Mouse (Mus musculus) c-Kit-positive CD71-negative TER-119-negative erythroid progenitor cells, embryonic 14.5 days (primary cell): Measurements from ENCODE around the gene Xpo6.
A peak's percentile ranks its signal among the peaks of the same experiment; 100 is the strongest.

ENCODE experiments used
- DNase-seq: peaks from one replicate; pipeline ENCODE4 v3.0.0-alpha.2; 2013; ENCODE audit warnings: low read depth

The Xpo6 gene

DNA sequence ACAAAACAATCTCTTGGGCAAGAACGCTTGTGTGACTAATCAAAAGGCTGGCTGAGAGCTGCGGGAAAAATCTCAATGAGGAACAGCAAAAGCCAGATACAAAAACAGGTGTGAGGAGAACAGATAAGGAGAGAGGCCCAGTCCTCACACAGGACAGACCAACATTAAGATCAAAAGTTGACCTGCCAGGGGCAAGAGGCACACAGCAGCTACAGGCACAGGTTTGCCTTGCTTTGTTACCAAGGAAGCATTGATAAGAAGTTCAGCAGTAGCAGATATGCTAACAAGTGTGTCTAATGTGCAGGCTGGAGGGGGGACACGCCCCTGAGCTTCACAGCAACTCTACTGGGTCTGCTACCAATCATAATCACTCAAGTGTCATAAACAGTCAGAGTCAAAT lies 73.8 kb downstream of the Xpo6 start:
- no peak for DNase-seq

DNA sequence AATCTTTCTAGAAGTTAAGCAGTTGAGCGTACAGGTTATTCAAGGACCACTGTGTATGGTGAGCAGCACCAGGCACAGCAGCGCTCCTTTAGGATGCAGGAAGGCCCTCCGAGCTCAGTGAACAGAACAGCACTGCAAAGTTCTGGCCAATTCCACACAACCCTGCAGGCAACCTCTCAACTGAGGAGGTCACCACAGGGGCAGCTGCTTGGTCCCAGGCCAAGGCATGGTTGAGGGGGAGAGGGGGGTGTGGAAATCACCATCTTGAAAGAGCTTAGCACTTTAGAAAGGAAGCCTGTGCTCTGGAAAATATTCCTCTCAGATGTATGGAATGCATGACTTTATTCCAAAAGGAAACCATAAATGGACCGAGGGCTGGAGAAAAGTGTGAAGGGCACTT lies 78.8 kb downstream of the Xpo6 start:
- DNase-seq: no peak

DNA sequence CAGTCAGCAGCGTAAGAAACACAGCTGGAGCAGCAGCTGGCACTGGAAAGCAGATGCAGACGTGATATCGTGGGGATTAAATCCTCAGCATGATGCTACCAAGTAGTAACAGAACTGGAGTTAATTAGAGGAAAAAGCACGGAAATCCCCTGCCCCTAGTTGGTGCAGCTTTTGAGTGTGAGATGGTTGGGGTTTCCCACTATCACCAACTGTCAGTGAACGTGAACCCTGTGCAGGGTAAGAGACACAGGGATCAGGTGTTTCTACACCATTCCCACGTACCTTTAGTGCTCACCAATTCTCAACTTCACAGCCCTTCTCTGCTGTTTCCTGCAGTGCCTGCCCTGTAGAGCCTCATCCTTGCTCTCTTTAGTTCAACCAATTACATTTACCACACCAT lies 80.5 kb downstream of the Xpo6 start:
- DNase-seq: no peak

DNA sequence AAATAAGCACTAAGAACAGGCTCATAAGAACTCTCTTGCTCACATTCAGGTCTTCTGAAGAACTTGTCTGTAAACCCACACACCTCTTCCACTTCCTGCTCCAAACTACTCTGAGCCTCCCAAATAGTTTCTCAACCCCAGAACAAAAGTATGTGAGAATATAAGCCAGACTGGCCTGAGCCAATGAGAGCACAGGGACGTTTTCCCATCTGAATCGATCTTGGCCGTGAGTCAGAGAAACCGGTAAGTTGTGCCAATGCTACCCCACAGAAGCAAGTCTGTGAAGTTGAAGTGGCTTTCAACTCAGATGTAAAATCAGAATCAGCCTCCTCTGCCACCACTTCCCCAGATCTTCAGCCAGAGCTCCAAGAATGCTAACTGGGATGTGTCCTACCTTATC lies 87.0 kb downstream of the Xpo6 start:
- no peak for DNase-seq

DNA sequence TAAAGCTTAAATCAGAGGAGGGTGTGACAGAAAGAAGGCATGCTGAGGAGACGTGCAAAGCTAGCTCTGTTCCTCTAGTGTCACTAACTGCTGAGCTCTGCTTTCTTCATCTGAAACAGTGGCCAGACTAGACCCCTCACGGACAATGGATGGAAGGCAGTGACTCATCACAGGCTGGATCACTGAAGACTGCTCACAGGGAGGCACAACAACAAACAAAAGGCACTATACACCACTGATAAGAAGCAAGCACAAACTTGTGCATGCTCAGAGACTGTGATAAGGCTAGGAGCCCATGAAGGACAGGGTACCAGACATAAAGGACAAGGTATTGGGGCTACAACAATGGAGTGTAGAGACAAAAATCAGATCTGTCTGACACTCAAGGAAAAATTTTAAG lies 89.1 kb downstream of the Xpo6 start:
- no peak for DNase-seq

DNA sequence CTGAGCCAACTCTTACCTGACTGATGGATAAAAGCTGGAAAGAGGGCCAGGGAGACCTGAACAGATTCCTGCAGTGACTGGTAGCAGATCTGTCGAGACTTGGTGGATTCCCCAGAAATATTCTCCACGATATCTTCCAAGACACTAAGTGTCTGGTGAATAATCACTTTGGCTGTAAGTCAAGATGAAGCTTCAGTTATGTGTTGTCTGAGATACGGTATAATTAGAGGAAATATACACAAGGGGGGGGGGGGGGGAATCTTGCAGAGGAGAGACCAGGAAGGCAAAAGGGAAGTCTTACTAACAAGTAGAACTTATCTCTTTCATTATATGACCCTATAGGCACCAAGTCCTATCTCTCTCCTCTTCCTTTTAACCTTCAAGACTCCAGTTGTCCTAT lies 90.4 kb downstream of the Xpo6 start:
- DNase-seq: no peak

DNA sequence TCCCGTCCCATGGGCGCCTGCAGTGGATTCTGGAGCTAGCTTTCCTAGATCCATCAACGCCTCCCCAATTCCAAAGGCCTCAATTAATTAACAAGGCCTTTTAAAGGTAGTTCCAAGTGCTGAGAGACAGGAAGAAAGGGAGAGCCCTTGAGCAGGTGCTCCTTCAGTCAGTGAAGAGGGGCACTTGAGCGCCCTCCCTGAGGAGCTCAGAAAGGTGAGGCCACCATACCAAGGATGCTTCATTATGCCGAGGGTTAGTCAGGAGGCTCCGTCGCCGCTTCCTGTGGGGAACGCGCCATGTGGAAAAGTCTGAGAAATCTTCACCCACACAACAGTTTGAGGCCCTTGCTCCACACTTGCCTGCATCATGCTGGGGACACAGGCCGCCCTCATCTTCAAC lies 99.9 kb downstream of the Xpo6 start:
- no peak for DNase-seq

DNA sequence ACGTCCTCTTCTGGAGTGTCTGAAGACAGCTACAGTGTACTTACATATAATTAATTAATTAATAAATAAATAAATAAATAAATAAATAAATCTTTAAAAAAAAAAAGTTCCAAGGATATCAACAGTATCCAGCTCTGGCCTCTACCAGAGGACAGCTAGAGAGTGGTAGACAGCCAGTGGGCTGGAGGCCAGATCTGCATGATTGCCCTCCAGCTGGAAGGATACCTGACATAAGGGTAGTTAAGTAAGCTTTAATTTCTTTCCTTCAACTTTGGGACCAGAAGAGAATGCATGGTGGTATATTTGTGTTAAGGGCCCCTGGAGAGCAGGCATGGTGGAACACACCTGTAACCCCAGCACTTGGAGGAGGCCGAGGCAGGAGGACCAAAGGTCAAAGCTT lies 100.5 kb downstream of the Xpo6 start:
- DNase-seq: no peak

DNA sequence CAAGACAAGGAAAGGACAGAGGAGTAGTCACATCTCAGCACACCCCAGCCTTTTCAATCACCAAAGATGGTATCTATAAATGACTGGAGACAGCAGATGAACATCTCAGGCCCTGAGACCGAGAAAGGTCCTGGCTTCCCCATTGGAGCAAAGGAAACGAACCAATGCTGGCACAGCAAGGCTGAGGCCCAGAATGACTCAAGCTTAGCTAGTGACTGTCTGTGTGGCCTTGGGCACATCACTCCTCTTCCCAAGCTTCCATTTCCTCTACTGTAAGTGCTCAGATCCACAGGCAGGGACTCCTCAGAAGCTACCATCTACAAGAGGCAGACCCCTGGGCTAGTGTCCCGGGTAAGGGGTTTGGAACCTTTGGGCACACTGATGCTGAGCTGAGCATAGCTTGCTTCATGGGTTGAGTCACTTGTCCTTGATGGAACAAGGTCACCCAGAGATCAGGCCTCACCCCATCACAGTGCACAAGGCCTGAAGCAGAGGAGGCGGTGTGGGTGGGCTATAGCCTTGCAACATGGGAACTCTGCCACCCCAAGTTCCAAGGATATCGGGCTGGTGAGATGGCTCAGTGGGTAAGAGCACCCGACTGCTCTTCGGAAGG lies 101.0 kb downstream of the Xpo6 start:
- no peak for DNase-seq

DNA sequence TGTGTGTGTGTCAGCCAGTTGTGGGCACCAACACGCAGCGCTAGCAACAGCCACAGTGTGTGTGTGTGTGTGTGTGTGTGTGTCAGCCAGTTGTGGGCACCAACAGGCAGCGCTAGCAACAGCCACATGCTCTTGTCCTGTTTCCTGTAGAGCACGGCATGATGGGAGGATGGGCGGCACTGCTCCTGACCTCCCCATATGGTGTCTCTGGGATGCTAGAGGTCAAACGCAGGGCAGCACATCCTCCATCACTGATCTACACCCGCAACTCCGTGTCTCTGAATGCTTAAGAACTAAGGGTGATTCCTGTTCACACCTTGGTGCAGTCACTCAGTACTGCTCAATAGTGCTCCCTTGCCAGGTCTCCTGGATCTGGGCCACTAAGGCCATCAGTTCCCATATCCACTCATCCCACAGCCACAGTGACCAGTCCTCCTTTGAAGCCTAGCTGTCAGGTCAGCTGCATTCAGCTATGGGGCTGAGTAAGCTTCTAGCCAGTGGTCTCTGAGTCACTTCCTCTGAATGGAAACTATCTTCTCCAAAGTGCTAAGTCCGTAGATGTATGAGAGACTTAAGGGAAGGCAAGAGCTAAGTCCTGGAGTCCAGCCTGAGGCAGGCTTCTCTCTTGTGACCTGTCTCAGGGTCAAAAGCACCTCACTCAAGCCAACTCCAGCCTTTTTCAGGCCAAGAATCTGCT lies 102.9 kb downstream of the Xpo6 start:
- no peak for DNase-seq

DNA sequence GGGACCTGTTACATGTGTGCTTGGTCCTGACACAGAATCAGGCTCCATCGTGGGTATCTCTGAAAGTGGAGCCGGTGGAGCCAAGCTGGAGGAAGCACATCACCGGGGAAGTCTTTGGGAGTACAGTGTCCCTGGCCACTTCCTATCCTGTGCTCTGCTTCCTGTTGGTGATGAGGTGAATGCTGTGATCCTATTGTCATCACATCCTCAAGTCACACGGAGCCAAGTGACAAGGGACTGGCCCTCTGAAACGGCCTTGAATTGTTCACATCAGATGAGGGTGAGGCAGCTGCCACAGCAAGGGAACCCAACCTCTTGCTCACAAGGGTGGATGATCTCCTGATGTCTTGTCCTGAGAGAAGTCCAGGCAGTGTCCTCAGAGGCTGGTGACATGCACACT lies 103.7 kb downstream of the Xpo6 start:
- no peak for DNase-seq

DNA sequence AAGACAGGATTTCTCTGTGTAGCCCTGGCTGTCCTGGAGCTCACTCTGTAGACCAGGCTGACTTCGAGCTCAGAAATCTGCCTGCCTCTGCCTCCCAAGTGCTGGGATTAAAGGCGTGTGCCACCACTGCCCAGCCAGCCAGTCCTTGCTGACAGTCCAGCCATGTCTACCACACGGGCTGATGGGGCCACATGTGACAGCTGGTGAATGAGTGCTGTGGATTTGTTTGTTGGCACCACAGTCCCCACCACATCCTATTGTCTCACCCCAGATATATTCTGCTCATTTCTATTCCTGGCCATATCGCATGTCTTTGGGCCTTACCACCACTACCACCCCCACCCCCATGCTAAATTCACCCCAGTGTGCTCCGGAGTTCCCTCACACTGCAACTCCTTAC lies 105.6 kb downstream of the Xpo6 start:
- DNase-seq: no peak

DNA sequence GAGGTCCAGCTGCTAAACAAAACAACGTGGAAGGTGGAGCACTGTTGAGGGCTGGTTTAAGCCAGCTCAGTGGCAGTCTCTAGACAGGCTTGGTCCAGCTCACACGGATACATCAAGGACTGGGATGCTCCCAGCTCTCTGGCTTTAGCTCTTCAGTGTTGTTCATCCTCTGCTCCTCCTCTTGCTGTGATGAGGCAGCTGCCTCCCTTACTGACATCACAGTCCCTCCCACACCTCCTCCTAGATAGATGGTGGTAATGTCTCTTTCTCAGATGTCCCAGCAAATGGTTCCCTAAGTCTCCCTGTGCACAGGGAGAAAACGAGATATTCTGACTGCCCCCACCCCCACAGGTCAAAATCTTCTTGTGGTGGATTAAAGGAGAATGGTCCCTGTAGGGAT lies 107.1 kb downstream of the Xpo6 start:
- DNase-seq: no peak

DNA sequence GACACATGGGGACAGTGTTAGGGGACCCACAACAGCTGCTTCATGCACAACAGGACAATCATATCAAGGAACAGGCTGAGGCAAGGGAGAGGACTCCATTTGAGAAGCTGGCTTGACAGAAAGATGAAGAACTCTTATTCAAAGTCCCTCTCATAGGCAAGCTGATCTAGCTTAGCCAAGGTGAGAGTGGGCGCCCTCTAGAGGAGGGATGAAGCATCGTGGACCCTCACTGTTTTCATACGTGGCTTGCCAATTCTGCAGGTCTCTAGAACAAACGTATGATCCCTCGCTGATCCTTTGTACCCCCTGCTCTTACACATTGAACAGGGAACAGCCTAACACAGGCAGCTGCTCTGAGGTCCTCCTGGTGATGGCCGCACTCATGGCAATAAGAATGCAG lies 110.5 kb downstream of the Xpo6 start:
- peak; percentile 65 for DNase-seq

DNA sequence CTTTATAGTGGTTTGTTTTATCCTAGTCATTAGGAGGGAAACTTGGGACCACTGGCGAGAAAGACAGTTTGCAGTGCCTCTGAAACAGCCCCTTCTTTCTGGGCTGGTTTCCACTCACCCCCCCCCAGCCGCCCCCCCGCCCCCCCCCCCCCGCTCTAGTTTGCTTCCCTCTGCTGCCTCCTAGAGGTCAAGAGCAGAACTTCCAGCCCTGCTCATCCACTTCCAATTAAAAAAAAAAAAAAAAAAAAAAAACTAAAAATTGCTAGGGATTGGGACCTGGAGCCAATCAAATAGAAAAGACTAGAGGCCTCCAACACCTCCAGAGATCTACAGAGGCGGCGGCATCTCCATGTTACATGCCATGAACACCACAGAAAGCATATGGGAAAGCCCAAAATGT lies 112.1 kb downstream of the Xpo6 start:
- DNase-seq: no peak

DNA sequence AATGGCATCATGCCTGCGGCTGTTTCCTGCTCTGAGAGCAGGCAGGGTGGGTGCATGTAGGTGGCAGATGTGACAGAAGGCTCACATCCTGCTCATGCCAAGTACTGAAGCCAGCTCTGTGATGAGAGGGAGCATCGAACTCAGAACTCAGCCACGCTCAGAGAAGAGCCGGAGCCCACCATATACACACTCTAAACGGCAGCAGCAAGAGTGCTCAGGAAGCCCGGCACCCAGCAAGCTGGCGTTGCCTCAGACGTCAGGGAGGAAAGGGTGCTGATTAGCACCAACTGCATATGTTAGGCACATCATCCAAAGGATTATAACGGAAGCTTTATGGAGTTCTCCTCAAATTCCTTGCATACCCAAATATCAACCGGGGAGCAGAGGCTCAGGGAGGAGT lies 112.7 kb downstream of the Xpo6 start:
- no peak for DNase-seq

DNA sequence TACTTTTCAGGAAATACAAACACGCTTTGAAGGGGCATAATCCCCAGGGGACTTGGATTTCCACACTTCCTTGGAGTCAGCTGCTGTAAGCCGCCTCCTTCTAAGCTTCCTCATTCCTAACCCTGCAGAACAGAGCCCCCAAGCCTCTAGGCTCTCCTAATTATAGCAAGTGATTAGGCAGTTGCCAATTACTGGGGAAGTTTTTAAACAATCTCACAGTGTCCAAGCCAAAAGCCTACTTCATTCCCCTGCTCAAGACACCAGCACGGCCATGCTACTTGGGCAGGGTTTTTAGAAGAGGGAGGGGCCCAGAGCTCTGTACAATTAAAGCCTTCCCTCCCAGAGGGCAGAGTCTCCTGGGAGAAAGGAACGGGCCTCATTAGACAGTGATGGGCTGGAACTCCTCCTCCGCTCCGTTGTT lies 114.0 kb downstream of the Xpo6 start:
- no peak for DNase-seq

DNA sequence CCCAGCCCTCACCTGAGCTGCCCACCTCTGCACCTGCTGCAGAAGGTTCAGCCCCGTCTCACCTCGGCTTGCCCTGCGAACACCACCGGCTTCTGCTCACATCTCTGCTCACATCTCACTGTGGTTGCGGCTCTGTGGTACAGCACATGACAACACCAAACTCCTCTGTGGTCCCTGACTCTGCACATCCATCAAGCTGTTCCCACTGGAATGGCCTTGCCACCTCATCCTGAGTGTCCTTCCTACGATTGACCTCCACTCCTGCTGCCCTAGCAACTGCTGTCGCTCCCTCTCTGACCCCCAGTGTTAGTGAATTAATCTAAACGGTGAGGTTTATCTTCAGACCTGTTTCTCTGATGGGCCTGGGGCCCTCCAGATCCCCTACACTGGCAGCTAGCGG lies 115.1 kb downstream of the Xpo6 start:
- no peak for DNase-seq

DNA sequence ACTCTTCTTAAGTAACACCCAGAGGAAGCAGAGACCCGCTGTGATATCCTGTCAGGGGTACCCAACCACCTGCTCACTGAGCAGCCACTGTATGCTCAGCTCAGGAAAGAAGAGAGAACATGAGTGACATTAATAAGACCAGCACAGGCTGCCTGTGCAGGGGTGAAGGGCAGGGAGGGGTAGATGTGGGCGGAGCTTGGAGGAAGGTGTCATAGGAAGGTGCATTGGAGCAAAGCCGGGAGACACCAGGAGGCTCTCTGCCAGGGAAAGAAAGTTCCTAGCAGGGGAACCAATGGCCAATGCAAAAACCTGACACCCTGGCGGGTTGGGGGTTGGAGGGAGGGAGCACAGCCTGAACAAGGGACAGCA lies 116.3 kb downstream of the Xpo6 start:
- no peak for DNase-seq

DNA sequence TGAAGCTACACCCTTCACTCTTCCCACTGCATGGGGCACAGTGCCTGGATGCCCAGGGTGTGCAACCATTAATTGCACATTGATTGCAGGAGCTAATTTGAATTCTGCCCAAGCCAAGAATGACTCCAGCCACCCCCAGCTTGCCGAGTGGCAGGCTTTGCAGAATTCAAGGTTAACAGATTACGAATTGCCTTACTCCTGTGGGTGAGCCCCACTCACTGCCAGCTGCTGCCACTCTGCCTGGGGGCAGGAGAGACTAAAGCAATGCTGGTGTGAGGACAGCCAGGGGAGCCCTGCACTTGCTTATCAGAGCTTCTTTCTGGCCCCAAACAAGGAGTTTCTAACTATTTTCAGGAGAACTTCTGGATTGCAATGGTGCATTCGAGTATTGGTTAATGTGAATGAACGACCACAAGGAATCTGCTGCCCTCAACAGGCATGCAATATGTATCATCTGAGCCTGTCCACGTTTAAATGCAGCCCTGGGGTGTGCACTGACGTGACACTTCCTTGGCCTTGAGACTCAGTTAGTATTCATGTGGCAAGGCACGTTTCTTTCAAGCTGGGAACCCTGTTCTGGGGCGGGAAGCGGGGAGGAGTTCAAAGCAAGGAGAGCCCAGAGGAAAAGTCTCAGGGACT lies 116.8 kb downstream of the Xpo6 start:
- DNase-seq: no peak

DNA sequence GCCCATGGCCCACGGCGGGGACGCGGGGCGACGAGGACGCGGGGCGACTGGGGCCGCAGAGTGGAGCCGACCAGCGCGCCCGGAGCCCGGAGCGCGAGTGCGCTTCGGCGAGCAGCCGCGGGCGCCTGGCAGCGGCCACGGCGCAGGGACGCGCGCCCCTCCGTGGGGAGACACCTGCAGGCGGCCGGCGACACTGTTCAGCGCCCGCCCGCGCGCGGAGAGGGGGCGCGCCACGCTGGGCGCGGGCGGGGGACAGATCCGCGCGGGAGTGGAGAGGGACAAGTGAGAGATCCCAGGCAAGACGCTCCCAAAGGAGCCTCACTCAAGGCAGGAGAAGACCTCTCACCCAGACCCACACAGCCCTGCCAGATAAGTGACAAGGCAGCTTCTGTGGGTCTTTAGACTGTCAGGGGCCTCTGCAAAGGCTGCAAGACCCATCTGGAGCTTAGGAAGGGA lies 118.0 kb downstream of the Xpo6 start, which contains the start of gene Gsg1l:
Gsg1l (minus strand) TSS at position 126 of the 456 bp plus-strand sequence.
- no peak for DNase-seq

DNA sequence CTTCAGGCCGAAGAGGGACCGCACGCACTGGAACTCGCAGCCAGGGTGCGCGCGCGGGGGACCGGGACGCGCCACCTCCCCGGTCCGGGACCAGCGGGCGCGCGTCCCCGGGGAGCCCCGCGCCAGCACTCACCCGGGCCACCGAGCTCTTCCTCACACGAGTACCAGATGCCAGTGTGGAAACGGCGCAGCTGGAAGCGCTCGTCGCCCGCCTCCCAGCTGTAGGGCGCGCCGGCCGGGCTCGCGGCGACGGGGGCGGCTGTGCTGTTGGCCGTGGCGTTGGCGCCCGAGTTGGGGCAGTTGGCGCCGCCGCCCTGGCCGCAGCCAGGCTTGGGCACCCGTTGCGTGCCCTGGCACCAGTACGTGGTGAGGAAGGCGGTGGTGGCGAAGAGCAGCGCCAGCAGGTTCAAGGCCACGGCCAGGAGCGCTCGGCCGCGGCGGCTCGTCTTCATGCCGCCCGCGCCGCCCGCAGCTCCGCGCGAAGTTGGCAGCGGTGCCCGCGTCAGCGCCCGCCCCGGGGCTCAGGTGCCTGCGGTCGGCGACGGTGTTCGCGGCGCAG lies 118.5 kb downstream of the Xpo6 start:
- DNase-seq: no peak

DNA sequence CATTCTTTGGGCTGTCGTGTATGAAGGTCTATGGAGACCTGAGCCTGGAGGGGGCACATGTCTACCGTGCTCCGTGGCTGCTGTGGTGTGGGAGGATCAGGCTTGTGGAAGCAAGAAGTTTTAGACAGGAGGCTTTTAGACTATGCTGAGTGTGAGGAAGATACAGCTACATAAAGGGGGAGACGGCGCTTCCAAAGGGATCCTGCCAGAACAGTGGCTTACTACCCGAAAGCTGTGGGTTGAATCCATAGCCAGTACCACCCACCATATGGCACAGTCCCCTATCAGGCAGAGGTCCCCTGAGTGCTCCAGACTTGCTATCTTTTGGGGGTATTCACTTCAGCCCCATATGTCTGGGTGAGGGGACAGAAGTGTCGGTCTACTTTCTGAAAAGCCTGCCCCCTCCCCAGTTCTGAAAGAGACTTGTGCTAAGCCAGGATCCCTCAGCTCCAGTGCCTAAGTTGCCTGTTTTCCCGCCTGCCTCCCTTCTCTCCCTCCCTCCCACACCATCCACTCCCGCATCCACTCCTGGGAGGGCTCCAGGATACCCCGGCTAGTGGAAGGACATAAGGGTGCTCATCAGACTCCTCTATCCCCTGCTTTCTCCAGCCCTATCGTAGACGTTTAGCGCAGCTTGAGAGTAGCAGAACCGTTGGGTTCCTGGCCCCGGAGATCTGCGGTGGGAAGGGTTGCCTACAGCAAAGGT lies 119.2 kb downstream of the Xpo6 start:
- no peak for DNase-seq
